Mouse (Mus musculus): ENCODE data around the gene Mfsd4b4. TPM values are rescaled to one million over a fixed set of nuclear protein-coding genes. Genes with fewer than 3 reads are reported as not detected.

Gene Mfsd4b4
- polyA plus RNA-seq, 1 experiment from 2014 or later = 5.2 TPM

DNA sequence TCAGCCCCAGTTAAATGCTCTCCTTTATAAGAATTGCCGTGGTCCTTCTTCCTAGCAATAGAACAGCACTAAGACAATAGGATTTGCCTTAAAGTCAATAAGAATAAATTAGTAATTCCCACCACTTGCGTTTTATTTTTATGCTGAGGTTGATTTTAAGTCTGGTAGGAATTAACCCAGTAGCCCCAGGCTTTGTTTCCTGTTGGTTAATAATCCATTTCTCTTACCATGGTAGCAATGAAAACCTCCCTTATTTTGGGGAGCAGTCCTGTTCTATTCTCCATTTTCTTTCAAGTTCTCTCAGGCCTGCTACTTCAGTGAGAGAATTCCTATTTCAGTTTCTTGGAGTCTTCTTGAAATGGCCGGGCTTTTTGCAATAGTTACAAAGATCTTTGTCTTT, 5.2 kb upstream of the Mfsd4b4 start:
- no peaks in the 10 kb centered on the region for H3K36me3 ChIP-seq (ENCODE audit: control insufficient read depth, insufficient read depth, low read length)
- H3K9me3 ChIP-seq (ENCODE audit: control insufficient read depth, low read length) = no peaks in the 10 kb centered on the region
- no peak overlapping the region for H3K27ac ChIP-seq (ENCODE audit: low read depth)
- 77% methylated on average over 3 of the region's 3 CpGs for WGBS
- DNase-seq (ENCODE audit: low spot score) (no peak), ATAC-seq (replicated peaks; ENCODE audit: low FRiP score, low TSS enrichment, low read depth) (no peak)
- no peak overlapping the region for H3K4me2 ChIP-seq (ENCODE audit: low read length)
- no peaks in the 10 kb centered on the region for H3K4me1 ChIP-seq (replicated peaks; ENCODE audit: control insufficient read depth, insufficient read depth, low read length)
- no peak overlapping the region for H3K9ac ChIP-seq (ENCODE audit: low read length)
- no peak overlapping the region for H3K4me3 ChIP-seq (ENCODE audit: low read depth, low read length)
- H3K27me3 ChIP-seq (replicated peaks; ENCODE audit: control insufficient read depth, insufficient read depth, low read length) = no peaks in the 10 kb centered on the region

DNA sequence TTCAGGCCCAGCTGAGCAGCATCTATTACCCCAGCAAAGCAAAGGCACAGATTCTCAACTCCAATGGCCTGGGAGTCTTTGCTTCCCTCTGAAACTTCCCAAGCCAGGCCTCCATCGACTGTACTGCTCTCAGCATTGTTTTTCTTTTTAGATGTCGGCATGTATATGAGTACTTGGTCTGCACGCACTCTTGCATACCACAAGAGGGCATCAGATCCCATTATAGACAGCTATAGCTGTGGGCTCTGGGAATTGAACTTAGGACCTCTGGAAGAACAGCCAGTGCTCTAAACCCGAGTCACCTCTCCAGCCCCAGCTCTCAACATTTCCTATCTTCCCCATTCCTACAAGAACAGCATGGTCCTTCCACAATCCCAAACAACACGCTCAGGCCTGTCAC, 2.5 kb downstream of the Mfsd4b4 start:
- 85% methylated on average over 5 of the region's 5 CpGs for WGBS
- DNase-seq (ENCODE audit: low spot score) = no peak

DNA sequence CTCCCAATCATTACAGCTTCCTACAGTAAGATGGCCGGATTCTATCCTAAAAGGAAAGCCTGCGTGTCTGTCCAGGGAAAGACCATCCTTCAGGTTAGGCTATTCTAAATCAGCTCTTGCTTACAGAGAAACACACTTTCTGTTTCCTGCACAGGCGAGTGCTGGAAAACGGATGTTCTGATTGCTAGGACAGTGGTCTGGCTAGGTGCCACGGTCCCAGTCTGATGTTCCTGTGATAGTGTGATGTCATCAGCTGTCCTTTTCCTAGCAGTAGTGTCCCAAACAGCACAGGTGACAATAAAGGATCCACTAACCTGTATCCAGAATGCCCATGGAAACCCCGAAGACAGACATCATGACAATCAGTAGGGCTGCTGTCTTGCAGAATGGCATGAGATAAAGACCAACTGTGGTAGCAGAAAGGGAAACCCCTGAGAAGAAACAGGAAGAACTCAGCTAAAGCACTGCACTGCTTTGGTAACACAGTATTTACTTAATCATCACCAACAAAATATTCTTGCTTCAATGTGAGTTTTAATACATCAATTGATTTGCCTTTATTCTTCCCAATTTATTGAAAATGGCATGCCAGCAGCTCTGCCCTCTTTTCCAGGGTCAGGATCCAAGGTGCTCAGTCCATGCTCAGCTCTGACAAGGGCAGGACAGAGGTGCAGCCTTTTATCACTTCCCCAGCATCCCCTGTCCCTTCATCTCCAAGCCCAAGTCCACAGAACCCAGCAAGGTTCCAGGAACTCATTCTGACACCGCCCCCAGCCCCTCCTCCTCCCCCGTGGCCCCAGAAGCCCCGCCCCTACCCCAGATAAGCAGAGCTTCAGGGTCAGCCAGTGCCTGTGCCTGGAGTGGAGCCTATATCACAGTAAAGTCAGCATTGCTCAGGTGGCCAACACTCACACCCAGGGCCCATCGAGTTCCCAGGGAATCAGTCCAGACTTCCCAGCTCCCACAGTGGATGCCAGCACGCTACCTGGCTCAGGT, 5.0 kb downstream of the Mfsd4b4 start:
- Histone ChIP-seq H3K9ac (ENCODE audit: low read length) (no peak overlapping the region), H3K4me1 (replicated peaks; ENCODE audit: control insufficient read depth, insufficient read depth, low read length) (0 out of 2 replicates have a peak, but pooled peaks cover 5% of the 10 kb centered on the region), H3K9me3 (ENCODE audit: control insufficient read depth, low read length) (no peaks in the 10 kb centered on the region), H3K36me3 (ENCODE audit: control insufficient read depth, insufficient read depth, low read length) (no peaks in the 10 kb centered on the region), H3K27me3 (replicated peaks; ENCODE audit: control insufficient read depth, insufficient read depth, low read length) (no peaks in the 10 kb centered on the region), H3K4me2 (ENCODE audit: low read length) (no peak overlapping the region), H3K4me3 (ENCODE audit: low read depth, low read length) (no peak overlapping the region), H3K27ac (ENCODE audit: low read depth) (no peak overlapping the region)
- DNase-seq (ENCODE audit: low spot score) (no peak), ATAC-seq (replicated peaks; ENCODE audit: low FRiP score, low TSS enrichment, low read depth) (no peak)
- WGBS = 64% methylated on average over 11 of the region's 11 CpGs

More for the DNA sequence above, 2.5 kb downstream of the Mfsd4b4 start:
- no peaks in the 10 kb centered on the region for H3K9me3 ChIP-seq (ENCODE audit: control insufficient read depth, low read length)
- no peaks in the 10 kb centered on the region for H3K36me3 ChIP-seq (ENCODE audit: control insufficient read depth, insufficient read depth, low read length)
- H3K27me3 ChIP-seq (replicated peaks; ENCODE audit: control insufficient read depth, insufficient read depth, low read length) = no peaks in the 10 kb centered on the region
- H3K9ac ChIP-seq (ENCODE audit: low read length) = no peak overlapping the region
- no peak overlapping the region for H3K27ac ChIP-seq (ENCODE audit: low read depth)
- H3K4me1 ChIP-seq (replicated peaks; ENCODE audit: control insufficient read depth, insufficient read depth, low read length) = 0 out of 2 replicates have a peak, but pooled peaks cover 5% of the 10 kb centered on the region
- H3K4me2 ChIP-seq (ENCODE audit: low read length) = no peak overlapping the region
- no peak for ATAC-seq (replicated peaks; ENCODE audit: low FRiP score, low TSS enrichment, low read depth)
- H3K4me3 ChIP-seq (ENCODE audit: low read depth, low read length) = no peak overlapping the region

DNA sequence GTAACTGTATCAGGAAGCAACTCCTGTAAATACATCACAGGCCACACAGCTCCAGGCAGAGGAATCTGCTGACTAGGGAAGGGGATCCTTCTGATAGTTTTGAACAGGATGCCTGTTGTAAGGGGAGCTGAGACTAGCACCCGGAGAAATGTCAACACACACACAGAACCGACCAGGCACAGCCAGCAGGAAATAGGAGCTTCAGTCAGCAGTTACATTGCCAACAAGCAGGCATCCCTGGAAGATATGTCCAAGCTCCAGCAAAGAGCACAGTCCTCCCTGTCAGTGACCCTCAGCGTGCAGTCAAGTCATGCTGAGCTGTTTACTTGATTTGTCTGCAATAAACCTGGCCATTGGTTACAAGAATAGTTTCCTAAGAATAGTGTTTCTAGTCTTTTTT, 10.4 kb downstream of the Mfsd4b4 start:
- Histone ChIP-seq H3K4me1 (replicated peaks; ENCODE audit: control insufficient read depth, insufficient read depth, low read length) (no peaks in the 10 kb centered on the region), H3K4me3 (ENCODE audit: low read depth, low read length) (no peak overlapping the region), H3K27me3 (replicated peaks; ENCODE audit: control insufficient read depth, insufficient read depth, low read length) (no peaks in the 10 kb centered on the region), H3K9ac (ENCODE audit: low read length) (no peak overlapping the region), H3K27ac (ENCODE audit: low read depth) (no peak overlapping the region), H3K9me3 (ENCODE audit: control insufficient read depth, low read length) (no peaks in the 10 kb centered on the region), H3K4me2 (ENCODE audit: low read length) (no peak overlapping the region), H3K36me3 (ENCODE audit: control insufficient read depth, insufficient read depth, low read length) (no peaks in the 10 kb centered on the region)
- DNase-seq (ENCODE audit: low spot score) (no peak), ATAC-seq (replicated peaks; ENCODE audit: low FRiP score, low TSS enrichment, low read depth) (no peak)
- 50% methylated on average over 3 of the region's 3 CpGs for WGBS

DNA sequence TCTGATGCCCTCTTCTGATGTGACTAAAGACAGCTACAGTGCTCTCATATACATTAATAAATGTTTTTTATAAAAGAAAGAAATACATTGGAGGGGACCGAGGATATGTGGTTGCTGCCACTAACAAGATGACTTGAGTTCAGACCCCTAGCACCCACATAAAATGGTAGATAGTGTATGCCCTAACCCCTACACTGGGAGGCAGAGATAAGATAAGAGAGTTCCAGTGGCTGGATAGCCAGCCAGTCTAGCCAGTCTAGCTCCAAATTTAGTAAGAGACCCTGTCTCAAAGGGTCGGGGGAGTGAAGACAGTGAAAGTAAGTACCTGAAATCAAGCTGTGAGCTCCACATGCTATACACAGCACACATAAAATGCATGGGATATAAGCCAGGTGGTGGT, 33.5 kb downstream of the Mfsd4b4 start:
- ATAC-seq (replicated peaks; ENCODE audit: low FRiP score, low TSS enrichment, low read depth) (no peak), DNase-seq (ENCODE audit: low spot score) (no peak)
- H3K36me3 ChIP-seq (ENCODE audit: control insufficient read depth, insufficient read depth, low read length) = peaks cover 64% of the 10 kb centered on the region
- H3K27ac ChIP-seq (ENCODE audit: low read depth) = no peak overlapping the region
- no peaks in the 10 kb centered on the region for H3K4me1 ChIP-seq (replicated peaks; ENCODE audit: control insufficient read depth, insufficient read depth, low read length)
- no peak overlapping the region for H3K4me2 ChIP-seq (ENCODE audit: low read length)
- WGBS = 86% methylated on average over 2 of the region's 2 CpGs
- H3K27me3 ChIP-seq (replicated peaks; ENCODE audit: control insufficient read depth, insufficient read depth, low read length) = no peaks in the 10 kb centered on the region
- H3K9me3 ChIP-seq (ENCODE audit: control insufficient read depth, low read length) = no peaks in the 10 kb centered on the region
- no peak overlapping the region for H3K4me3 ChIP-seq (ENCODE audit: low read depth, low read length)
- H3K9ac ChIP-seq (ENCODE audit: low read length) = no peak overlapping the region

DNA sequence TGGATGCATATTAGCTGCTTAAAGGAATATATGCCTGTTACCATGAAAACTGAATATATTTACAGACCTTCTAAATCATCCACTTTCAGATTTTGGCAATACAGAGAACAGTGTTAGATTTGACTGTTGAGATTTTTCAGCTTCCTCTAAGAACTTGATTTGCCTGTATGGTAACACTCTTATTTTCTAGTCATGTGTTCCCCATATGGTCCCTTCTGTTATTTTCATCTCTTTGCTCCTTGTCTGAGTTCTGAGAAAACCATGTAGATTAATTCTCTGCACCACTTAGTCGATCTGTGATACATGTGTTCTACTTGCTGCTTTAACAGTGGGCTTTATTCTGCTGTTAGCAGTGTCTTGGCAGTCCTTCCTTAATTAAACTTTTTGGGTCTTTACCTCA, 56.4 kb downstream of the Mfsd4b4 start:
- 89% methylated on average over 1 of the region's 1 CpGs for WGBS
- Histone ChIP-seq H3K4me2 (ENCODE audit: low read length) (no peak overlapping the region), H3K9me3 (ENCODE audit: control insufficient read depth, low read length) (no peaks in the 10 kb centered on the region), H3K4me1 (replicated peaks; ENCODE audit: control insufficient read depth, insufficient read depth, low read length) (no peaks in the 10 kb centered on the region), H3K4me3 (ENCODE audit: low read depth, low read length) (no peak overlapping the region), H3K36me3 (ENCODE audit: control insufficient read depth, insufficient read depth, low read length) (peaks cover 77% of the 10 kb centered on the region), H3K27ac (ENCODE audit: low read depth) (no peak overlapping the region), H3K9ac (ENCODE audit: low read length) (no peak overlapping the region), H3K27me3 (replicated peaks; ENCODE audit: control insufficient read depth, insufficient read depth, low read length) (no peaks in the 10 kb centered on the region)
- DNase-seq (ENCODE audit: low spot score) (no peak), ATAC-seq (replicated peaks; ENCODE audit: low FRiP score, low TSS enrichment, low read depth) (no peak)

Other genes with a start within 250 kb of the Mfsd4b4 start
- 23.0 and 23.3 TPM in 2 replicates for gene Rev3l, start 167.1 kb downstream of the Mfsd4b4 start, polyA plus RNA-seq (2014; fragmentation: Nextera tagmentation; extraction: Ambion mirVana)
- 0.44 and 0.54 TPM in 2 replicates for gene Mfsd4b2, start 27.7 kb upstream of the Mfsd4b4 start, polyA plus RNA-seq (2014; fragmentation: Nextera tagmentation; extraction: Ambion mirVana)
- gene Mfsd4b3, start 60.9 kb upstream of the Mfsd4b4 start, polyA plus RNA-seq (2014; fragmentation: Nextera tagmentation; extraction: Ambion mirVana) = 1.2 and 1.4 TPM in 2 replicates
- 0.26 TPM in 1 of 2 replicates, not detected in the other for gene Mfsd4b5, start 87.4 kb upstream of the Mfsd4b4 start, polyA plus RNA-seq (2014; fragmentation: Nextera tagmentation; extraction: Ambion mirVana)
- gene Mfsd4b1, start 126.0 kb upstream of the Mfsd4b4 start, polyA plus RNA-seq (2014; fragmentation: Nextera tagmentation; extraction: Ambion mirVana) = 0.13 and 0.14 TPM in 2 replicates
- gene Slc16a10, start 243.0 kb upstream of the Mfsd4b4 start, polyA plus RNA-seq (2014; fragmentation: Nextera tagmentation; extraction: Ambion mirVana) = 26.2 and 26.6 TPM in 2 replicates

Measured in intestine, embryonic 14.5 days (tissue).